Mouse (Mus musculus) embryonic facial prominence, embryonic 13.5 days (tissue): ENCODE measurements around the gene Glrp1. TPM values are rescaled to one million over a fixed set of nuclear protein-coding genes. Genes with fewer than 3 reads are reported as not detected.

ENCODE experiments used
- ATAC-seq: fragments of 200-750 bp; cut with Nextera tagmentation; 2 replicates; pipeline ENCODE4 v1.8.0; 2017; ENCODE audit warnings: low read depth; ENCODE audit not compliant: insufficient number of reproducible peaks, insufficient read depth, low FRiP score, low TSS enrichment
- H3K27ac ChIP-seq: fragments of 300-500 bp; sonication (generic); 2 replicates; pipeline ENCODE4 v1.5.1; 2015; ENCODE audit warnings: moderate library complexity, mild to moderate bottlenecking, inconsistent platforms
- H3K27me3 ChIP-seq: fragments of 300-500 bp; sonication (generic); 2 replicates; pipeline ENCODE4 v1.6.1; 2015; ENCODE audit warnings: mild to moderate bottlenecking, inconsistent platforms
- H3K36me3 ChIP-seq: fragments of 300-500 bp; sonication (generic); 2 replicates; pipeline ENCODE4 v1.6.1; 2015; ENCODE audit warnings: mild to moderate bottlenecking, inconsistent platforms
- H3K4me1 ChIP-seq: fragments of 300-500 bp; sonication (generic); 2 replicates; pipeline ENCODE4 v1.6.1; 2015; ENCODE audit warnings: inconsistent platforms
- H3K4me2 ChIP-seq: fragments of 300-500 bp; sonication (generic); 2 replicates; pipeline ENCODE4 v1.6.1; 2015; ENCODE audit warnings: moderate library complexity, mild to moderate bottlenecking, inconsistent platforms
- H3K4me3 ChIP-seq: fragments of 300-500 bp; sonication (generic); 2 replicates; pipeline ENCODE4 v1.5.1; 2015; ENCODE audit warnings: mild to moderate bottlenecking, inconsistent platforms
- H3K9ac ChIP-seq: fragments of 300-500 bp; sonication (generic); 2 replicates; pipeline ENCODE4 v1.6.1; 2015; ENCODE audit warnings: mild to moderate bottlenecking, inconsistent platforms
- H3K9me3 ChIP-seq: fragments of 300-500 bp; sonication (generic); 2 replicates; pipeline ENCODE4 v1.6.1; 2016; ENCODE audit warnings: inconsistent platforms
- WGBS: fragments of 180-500 bp; shearing (Covaris S2); methylation state at CpG from one replicate; pipeline ENCODE4 v1.1.7; 2015; ENCODE audit warnings: mixed read lengths; 5-methylcytosine and 5-hydroxymethylcytosine counted together
- polyA plus RNA-seq: library from polyadenylated mRNA; unstranded; fragments of >200 nt; fragmentation: Nextera tagmentation; extraction: Ambion mirVana; gene quantifications from 2 replicates; pipeline ENCODE4 v1.2.1, GENCODE M21; 2015

Glrp1 gene
- polyA plus RNA-seq, 1 experiment from 2014 or later, result not detected

GRCm38 (mm10) chr1:88474598-88474997 is 35.3 kb downstream of the Glrp1 start:
- Histone ChIP-seq H3K36me3 (no peaks in the 10 kb centered on the region), H3K9me3 (no peaks in the 10 kb centered on the region), H3K27me3 (no peaks in the 10 kb centered on the region), H3K27ac (no peak overlapping the region), H3K4me2 (no peak overlapping the region), H3K4me1 (peaks cover 17% of the 10 kb centered on the region), H3K4me3 (no peak overlapping the region), H3K9ac (no peak overlapping the region)
- WGBS, result 18% methylated on average over 7 of the region's 7 CpGs
- no peak for ATAC-seq

- ATAC-seq, result no peak
- Histone ChIP-seq H3K36me3 (no peaks in the 10 kb centered on the region), H3K4me1 (peaks cover 17% of the 10 kb centered on the region), H3K9ac (no peak overlapping the region), H3K4me2 (no peak overlapping the region), H3K9me3 (no peaks in the 10 kb centered on the region), H3K27ac (no peak overlapping the region), H3K4me3 (no peak overlapping the region), H3K27me3 (no peaks in the 10 kb centered on the region)
- WGBS, result 73% methylated on average over 2 of the region's 2 CpGs
Observed at GRCm38 (mm10) chr1:88473899-88474298, 36.0 kb downstream of the Glrp1 start.

- Histone ChIP-seq H3K36me3 (no peaks in the 10 kb centered on the region), H3K4me1 (peaks cover 17% of the 10 kb centered on the region), H3K9me3 (no peaks in the 10 kb centered on the region), H3K4me3 (no peak overlapping the region), H3K27ac (no peak overlapping the region), H3K4me2 (no peak overlapping the region), H3K27me3 (no peaks in the 10 kb centered on the region), H3K9ac (no peak overlapping the region)
- 55% methylated on average over 6 of the region's 6 CpGs for WGBS
- no peak for ATAC-seq
Observed at GRCm38 (mm10) chr1:88472258-88472657, 37.6 kb downstream of the Glrp1 start.

- no peaks in the 10 kb centered on the region for H3K36me3 ChIP-seq
- H3K9ac ChIP-seq, result no peak overlapping the region
- no peaks in the 10 kb centered on the region for H3K27me3 ChIP-seq
- ATAC-seq, result no peak
- no peaks in the 10 kb centered on the region for H3K9me3 ChIP-seq
- no peak overlapping the region for H3K27ac ChIP-seq
- no peak overlapping the region for H3K4me3 ChIP-seq
- no peak overlapping the region for H3K4me2 ChIP-seq
- 96% methylated on average over 4 of the region's 4 CpGs for WGBS
- H3K4me1 ChIP-seq, result peaks cover 7% of the 10 kb centered on the region
Observed at GRCm38 (mm10) chr1:88469746-88470145, 40.1 kb downstream of the Glrp1 start.

GRCm38 (mm10) chr1:88468335-88468734 is 41.5 kb downstream of the Glrp1 start:
- ATAC-seq, result no peak
- Histone ChIP-seq H3K27me3 (no peaks in the 10 kb centered on the region), H3K27ac (no peak overlapping the region), H3K4me1 (peaks cover 11% of the 10 kb centered on the region), H3K9me3 (no peaks in the 10 kb centered on the region), H3K36me3 (no peaks in the 10 kb centered on the region), H3K4me2 (no peak overlapping the region), H3K9ac (no peak overlapping the region), H3K4me3 (no peak overlapping the region)
- 90% methylated on average over 2 of the region's 2 CpGs for WGBS

GRCm38 (mm10) chr1:88467866-88468265 is 42.0 kb downstream of the Glrp1 start:
- H3K9me3 ChIP-seq, result no peaks in the 10 kb centered on the region
- peaks cover 16% of the 10 kb centered on the region for H3K4me1 ChIP-seq
- no peak overlapping the region for H3K4me3 ChIP-seq
- ATAC-seq, result no peak
- no peaks in the 10 kb centered on the region for H3K27me3 ChIP-seq
- no peaks in the 10 kb centered on the region for H3K36me3 ChIP-seq
- 78% methylated on average over 5 of the region's 5 CpGs for WGBS
- H3K27ac ChIP-seq, result no peak overlapping the region
- no peak overlapping the region for H3K4me2 ChIP-seq
- H3K9ac ChIP-seq, result no peak overlapping the region

- 66% methylated on average over 8 of the region's 8 CpGs for WGBS
- Histone ChIP-seq H3K9ac (no peak overlapping the region), H3K4me3 (no peak overlapping the region), H3K27ac (no peak overlapping the region), H3K36me3 (no peaks in the 10 kb centered on the region), H3K4me1 (peaks cover 27% of the 10 kb centered on the region), H3K27me3 (no peaks in the 10 kb centered on the region), H3K4me2 (no peak overlapping the region), H3K9me3 (no peaks in the 10 kb centered on the region)
- ATAC-seq, result no peak
Observed at GRCm38 (mm10) chr1:88466325-88467064, 43.4 kb downstream of the Glrp1 start.

- H3K9ac ChIP-seq, result no peak overlapping the region
- H3K27ac ChIP-seq, result no peak overlapping the region
- H3K9me3 ChIP-seq, result no peaks in the 10 kb centered on the region
- no peak overlapping the region for H3K4me3 ChIP-seq
- H3K36me3 ChIP-seq, result no peaks in the 10 kb centered on the region
- no peak for ATAC-seq
- WGBS, result 81% methylated on average over 4 of the region's 4 CpGs
- H3K4me1 ChIP-seq, result peaks cover 27% of the 10 kb centered on the region
- H3K27me3 ChIP-seq, result no peaks in the 10 kb centered on the region
- no peak overlapping the region for H3K4me2 ChIP-seq
Observed at GRCm38 (mm10) chr1:88465722-88466121, 44.1 kb downstream of the Glrp1 start.

- no peak overlapping the region for H3K9ac ChIP-seq
- no peaks in the 10 kb centered on the region for H3K9me3 ChIP-seq
- H3K4me2 ChIP-seq, result no peak overlapping the region
- no peaks in the 10 kb centered on the region for H3K27me3 ChIP-seq
- H3K4me1 ChIP-seq, result peaks cover 27% of the 10 kb centered on the region
- ATAC-seq, result no peak
- no peak overlapping the region for H3K4me3 ChIP-seq
- no peak overlapping the region for H3K27ac ChIP-seq
- no peaks in the 10 kb centered on the region for H3K36me3 ChIP-seq
- 68% methylated on average over 6 of the region's 6 CpGs for WGBS
Observed at GRCm38 (mm10) chr1:88464109-88464905, 45.6 kb downstream of the Glrp1 start.

- ATAC-seq, result no peak
- H3K27me3 ChIP-seq, result no peaks in the 10 kb centered on the region
- H3K4me3 ChIP-seq, result no peak overlapping the region
- 89% methylated on average over 3 of the region's 3 CpGs for WGBS
- H3K4me1 ChIP-seq, result peaks cover 27% of the 10 kb centered on the region
- H3K4me2 ChIP-seq, result no peak overlapping the region
- no peaks in the 10 kb centered on the region for H3K9me3 ChIP-seq
- no peak overlapping the region for H3K9ac ChIP-seq
- H3K27ac ChIP-seq, result no peak overlapping the region
- H3K36me3 ChIP-seq, result no peaks in the 10 kb centered on the region
Observed at GRCm38 (mm10) chr1:88463241-88463640, 46.6 kb downstream of the Glrp1 start.

GRCm38 (mm10) chr1:88462484-88462883 is 47.4 kb downstream of the Glrp1 start:
- WGBS, result 27% methylated on average over 6 of the region's 6 CpGs
- Histone ChIP-seq H3K36me3 (no peaks in the 10 kb centered on the region), H3K4me2 (no peak overlapping the region), H3K9ac (no peak overlapping the region), H3K27ac (peak overlapping the region; percentile 66), H3K27me3 (no peaks in the 10 kb centered on the region), H3K9me3 (no peaks in the 10 kb centered on the region), H3K4me3 (no peak overlapping the region), H3K4me1 (peaks cover 27% of the 10 kb centered on the region)
- ATAC-seq, result 0 out of 2 replicates have a peak, but pooled peaks have one; percentile 43

- no peak for ATAC-seq
- Histone ChIP-seq H3K27me3 (no peaks in the 10 kb centered on the region), H3K4me2 (no peak overlapping the region), H3K9ac (no peak overlapping the region), H3K27ac (no peak overlapping the region), H3K4me3 (no peak overlapping the region), H3K9me3 (no peaks in the 10 kb centered on the region), H3K4me1 (peaks cover 31% of the 10 kb centered on the region), H3K36me3 (no peaks in the 10 kb centered on the region)
- 38% methylated on average over 1 of the region's 1 CpGs for WGBS
Observed at GRCm38 (mm10) chr1:88461096-88461495, 48.8 kb downstream of the Glrp1 start.
